Mouse (Mus musculus) thymus, postnatal 10 days (tissue): ENCODE results near the gene Sfmbt1.
"Not testable (repeated sequence)": the region's sequence is repeated elsewhere in the genome, so short reads cannot be mapped to it uniquely, and the experiment has no call there.

Source experiments
- DNase-seq, 2 experiments: peaks; one replicate each; pipeline ENCODE4 v3.0.0; 2021; ENCODE audit warnings: low spot score in 2 of 2

Gene Sfmbt1

GRCm38 (mm10) chr14:30716953-30717285 is 2.3 kb downstream of the Sfmbt1 start:
- DNase-seq = no peak

DNA sequence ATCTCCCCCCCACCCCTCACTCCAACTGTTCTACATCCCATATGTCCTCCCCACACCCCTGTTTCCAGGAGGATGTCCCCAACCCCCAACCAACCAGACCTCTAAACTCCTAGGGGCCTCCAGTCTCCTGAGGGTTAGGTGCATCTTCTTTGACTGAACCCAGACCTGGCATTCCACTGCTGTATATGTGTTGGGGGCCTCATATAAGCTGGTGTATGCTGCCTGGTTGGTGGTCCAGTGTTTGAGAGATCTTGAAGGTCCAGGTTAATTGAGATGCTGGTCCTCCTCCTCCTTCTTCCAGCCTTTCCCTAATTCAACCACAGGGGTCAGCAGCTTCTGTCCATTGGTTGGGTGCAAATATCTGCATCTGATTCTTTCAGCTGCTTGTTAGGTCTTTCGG is 4.0 kb downstream of the Sfmbt1 start:
- DNase-seq = not testable (repeated sequence)

DNA sequence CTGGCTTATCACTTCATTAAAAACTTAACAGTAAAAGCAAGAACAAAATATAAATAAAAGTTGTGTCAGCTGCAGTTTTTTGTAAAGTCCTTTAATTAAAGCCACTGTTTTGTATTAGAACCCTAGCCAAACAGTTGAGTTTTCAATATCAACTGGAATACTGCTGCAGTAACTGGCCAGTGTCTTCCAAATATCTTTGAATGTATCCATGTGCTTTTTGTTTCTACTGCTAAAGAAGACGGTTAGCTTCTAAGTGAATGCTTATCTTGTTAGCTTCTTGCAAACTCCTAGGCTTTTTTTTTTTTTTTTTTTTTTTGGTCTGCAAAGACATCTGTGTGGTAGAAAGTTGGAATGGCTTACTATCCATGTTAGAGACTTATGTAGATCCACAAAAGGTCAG is 4.9 kb downstream of the Sfmbt1 start:
- DNase-seq = no peak

DNA sequence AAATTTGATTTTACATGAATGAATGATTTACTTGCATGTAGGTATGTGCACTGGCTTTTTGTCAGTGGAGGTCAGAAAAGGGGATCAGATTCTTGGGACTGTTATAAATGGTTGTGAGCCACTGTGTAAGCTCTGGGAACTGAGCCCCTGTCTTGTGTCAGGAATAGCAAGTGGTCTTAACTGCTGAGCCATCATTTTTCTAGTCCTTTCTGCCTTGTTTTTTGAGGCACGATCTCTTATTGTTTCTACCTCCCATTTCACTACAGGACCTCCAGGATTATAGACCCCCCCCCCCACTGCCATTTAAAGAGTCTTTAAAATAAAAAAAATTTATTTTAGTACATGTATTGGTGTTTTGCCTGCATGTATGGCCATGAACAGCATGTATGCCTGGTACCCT is 7.2 kb downstream of the Sfmbt1 start:
- DNase-seq = no peak

DNA sequence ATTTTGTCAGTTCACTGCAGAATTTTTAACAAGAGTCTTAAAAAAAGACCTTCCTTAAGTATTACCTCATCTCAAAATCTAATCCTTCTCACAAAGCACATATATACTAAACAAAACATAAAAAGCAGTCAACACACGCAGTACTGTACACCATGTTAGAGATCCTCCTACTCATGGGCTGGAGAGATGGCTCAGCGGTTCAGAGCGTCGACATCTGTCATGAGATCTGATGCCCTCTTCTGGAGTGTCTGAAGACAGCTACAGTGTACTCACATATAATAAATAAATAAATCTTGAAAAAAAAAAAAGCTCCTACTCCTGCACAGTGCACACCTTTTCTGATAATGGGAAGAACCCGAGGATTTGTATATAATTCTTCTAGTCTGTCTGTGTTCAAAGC is 7.8 kb downstream of the Sfmbt1 start:
- DNase-seq = no peak

GRCm38 (mm10) chr14:30731896-30732295 is 17.2 kb downstream of the Sfmbt1 start:
- DNase-seq = no peak

DNA sequence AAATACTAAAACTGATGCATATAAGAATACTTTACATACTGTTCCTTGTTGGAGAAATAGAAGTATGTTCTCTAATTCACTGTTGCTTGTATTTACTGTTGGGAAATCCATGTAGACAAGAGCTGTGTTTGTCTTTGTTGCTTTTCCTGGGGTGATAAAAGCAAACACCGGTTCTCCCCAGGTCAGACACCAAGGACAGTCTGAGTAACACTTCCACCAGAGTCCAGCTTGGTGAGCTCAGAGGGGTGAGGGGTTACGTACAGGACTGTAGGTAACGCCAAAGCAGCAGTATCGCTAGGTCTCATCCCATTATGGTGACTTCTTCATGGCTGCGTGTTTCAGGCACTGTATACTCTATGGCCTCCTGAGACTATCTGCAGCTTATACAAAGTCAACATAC is 20.0 kb downstream of the Sfmbt1 start:
- DNase-seq = no peak

- DNase-seq = no peak
Observed at GRCm38 (mm10) chr14:30735810-30736209, 21.2 kb downstream of the Sfmbt1 start.

DNA sequence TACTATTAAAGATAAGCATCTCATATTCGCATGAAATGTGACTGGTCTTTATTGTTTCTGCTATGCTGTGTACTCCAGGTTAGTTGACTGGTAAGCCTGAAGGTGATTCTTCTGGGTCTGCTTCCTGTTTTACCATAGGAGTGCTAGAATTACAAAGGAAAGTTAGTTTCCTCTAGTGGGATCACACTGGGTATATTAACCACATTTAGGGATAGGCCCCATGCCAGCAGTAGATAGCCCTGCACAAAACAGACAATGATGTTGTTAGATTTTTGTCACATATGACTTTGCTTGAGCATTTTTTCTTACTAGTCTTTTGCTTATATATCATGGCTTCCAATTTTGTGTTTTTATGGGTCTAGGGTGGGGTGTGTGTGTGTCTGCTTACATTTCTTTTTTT is 21.8 kb downstream of the Sfmbt1 start:
- no peak for DNase-seq

GRCm38 (mm10) chr14:30743891-30744290 is 29.2 kb downstream of the Sfmbt1 start:
- no peak for DNase-seq

DNA sequence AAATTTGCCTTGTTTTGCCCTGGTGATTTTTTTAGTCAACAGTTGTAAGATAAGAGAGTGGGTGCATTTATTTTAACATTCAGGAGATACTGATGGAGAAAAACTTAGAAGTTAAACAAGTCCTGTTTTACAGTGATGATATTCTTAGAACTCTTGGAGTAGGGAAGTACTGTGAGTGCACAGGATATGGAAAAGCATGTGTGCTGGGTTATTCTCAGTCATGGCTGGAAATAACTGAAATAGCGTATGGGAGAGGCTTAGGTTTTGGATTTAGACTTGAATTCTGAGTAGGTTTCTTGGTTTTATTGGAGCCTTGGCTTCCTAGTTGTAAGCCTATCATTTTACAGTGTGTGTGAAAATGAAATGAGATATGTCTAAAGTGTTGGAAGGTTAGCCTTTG is 31.5 kb downstream of the Sfmbt1 start:
- no peak for DNase-seq

DNA sequence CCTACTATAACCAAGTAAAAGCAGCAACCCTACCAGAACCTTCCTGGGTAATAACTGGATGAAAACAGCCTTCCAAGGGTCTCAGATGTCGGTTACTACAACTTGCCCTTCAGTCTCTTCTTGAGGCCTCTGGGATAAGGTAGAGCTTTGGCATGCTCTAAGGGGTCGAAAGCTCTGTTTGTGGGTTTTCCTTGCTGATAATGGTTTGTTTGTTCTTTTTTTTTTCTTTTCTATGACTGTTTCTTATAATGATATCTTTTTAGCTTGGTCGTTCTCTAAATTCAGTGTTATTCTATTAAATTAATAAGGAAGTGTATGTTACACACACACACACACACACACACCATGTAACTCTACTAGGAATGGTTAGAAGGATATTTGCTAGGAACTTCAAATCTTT is 42.6 kb downstream of the Sfmbt1 start:
- no peak for DNase-seq

- DNase-seq = peak in 1 of 2 experiments; percentile 7
Observed at GRCm38 (mm10) chr14:30761211-30761610, 46.6 kb downstream of the Sfmbt1 start.

- no peak for DNase-seq
Observed at GRCm38 (mm10) chr14:30762131-30762903, 47.7 kb downstream of the Sfmbt1 start.

DNA sequence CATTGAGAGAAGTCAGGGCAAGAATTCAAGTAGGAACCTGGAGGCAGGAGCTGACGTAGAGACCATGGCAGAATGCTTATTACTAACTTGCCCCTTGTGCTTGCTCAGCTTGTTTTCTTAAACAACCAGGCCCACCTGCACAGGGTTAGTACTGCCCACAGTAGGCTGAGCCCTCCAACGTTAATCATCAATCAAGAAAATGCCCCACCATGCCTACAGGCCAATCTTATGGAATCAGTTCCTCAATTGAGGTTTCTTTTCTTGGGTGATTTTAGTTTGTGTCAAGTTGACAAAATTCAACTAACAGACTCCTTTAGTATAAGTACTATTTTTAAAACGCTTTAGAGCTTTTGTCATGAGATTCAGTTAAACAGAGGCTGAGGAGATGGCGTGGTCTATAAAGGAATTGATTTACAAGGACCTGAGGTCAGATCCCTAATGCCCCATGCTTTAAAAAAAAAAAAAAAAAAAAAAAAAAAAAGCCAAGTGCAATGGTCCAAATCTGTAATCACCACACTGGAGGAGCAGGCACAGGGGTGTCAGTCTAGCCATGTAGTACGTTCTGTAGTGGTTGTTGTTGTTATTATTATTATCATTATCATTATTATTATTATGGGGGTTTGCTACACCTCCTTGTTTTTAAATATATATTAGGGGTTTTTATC is 48.4 kb downstream of the Sfmbt1 start:
- no peak for DNase-seq

GRCm38 (mm10) chr14:30784614-30785013 is 70.0 kb downstream of the Sfmbt1 start:
- DNase-seq = no peak

DNA sequence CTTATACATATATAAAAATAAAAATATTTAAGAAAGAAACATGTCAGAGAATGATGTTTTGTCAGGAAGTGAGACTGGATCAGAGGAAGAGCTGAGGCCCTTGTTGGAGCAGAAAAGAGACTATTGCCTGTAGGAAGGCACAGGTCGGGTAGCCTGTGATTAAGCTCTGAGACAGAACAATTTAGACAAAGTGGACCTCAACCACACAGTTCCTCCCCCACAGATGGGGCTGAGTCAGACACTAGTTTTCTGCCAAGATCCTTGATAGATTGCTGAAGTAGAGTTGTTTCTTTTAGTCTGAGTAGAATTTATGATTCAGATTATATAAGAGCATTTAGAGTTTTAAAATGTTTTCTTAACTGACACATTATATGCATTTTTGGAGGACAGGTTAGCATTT is 74.8 kb downstream of the Sfmbt1 start:
- no peak for DNase-seq

DNA sequence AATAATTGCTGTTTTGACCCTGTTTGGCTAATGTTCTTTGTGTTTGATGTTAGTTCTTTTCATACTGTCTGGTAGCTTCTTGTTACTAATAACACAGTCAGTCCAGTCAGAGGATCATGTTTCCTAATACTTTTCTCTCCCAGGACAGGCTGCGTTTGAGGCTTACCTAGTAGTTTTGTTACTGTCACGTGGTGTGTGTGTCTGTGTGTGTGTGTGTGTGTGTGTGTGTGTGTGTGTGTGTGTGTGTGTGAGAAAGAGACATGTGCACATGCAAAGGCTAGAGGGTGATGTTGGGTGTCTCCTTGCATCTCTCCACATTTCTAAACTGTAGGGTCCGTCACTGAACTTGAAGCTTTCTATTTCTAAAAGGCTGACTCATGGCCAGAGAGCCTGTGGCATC is 78.2 kb downstream of the Sfmbt1 start:
- no peak for DNase-seq

DNA sequence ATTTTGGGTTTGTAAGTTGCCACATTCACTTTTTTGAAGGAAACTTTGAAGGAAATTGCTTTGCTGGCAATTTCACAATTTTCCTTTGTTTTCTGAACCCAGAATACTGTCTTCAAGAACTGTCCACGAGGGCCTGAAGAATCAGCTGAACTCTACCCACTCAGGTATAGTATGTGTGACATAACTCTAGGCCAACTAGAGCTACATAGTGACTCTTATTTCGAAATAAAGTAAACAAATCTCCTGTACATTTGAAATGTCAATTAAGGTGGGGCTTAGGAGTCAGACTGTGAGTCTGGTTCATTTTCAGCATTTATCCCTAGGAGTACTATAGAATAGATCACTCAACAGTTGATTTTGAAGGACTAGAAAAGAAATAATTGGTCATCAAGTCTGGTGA is 87.1 kb downstream of the Sfmbt1 start:
- DNase-seq = no peak

DNA sequence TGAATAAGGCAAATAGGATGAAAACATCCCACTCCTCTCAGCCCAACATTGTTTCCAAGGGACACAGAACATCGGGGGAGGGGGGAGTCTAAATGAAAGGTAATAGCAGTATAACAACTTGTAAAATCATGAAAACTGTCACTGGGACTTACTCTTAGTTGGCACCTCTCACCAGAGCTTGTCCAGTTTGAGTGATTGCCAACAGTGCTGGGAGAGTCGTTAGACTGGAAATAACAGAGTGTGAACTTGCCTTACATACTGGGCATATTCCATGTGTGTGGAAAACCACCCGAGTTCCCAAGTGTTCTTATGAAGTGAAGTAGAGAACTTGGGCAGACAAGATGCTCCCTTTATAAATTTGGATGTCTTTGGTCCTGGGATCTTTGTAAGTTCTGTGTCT is 106.5 kb downstream of the Sfmbt1 start:
- DNase-seq = no peak

DNA sequence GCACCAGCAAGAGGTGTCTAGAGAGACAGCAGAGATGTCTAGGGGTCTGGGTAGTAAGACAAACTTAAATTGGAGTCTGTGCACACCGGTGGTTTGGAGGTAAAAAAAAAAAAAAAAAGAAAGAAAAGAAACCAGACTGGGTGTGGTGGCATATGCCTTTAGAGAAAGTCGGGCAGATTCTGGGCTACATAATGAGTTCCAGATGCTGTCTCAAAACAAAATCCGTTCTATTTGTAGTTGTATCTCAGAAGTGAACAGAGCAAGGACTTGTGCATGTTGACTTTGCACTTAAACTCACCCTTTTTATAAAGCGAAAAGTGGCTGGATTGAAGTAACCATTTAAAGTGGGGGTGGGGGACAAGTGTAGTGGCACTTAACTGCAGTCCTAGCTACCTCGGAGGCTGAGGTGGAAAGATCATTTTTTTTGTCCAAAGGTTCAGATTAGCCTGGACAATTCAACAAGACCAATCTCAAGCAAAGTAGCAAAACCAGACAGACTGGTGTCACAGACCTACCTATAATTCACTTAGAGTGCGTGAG is 109.9 kb downstream of the Sfmbt1 start:
- no peak for DNase-seq

GRCm38 (mm10) chr14:30825021-30825475 is 110.4 kb downstream of the Sfmbt1 start:
- no peak for DNase-seq

DNA sequence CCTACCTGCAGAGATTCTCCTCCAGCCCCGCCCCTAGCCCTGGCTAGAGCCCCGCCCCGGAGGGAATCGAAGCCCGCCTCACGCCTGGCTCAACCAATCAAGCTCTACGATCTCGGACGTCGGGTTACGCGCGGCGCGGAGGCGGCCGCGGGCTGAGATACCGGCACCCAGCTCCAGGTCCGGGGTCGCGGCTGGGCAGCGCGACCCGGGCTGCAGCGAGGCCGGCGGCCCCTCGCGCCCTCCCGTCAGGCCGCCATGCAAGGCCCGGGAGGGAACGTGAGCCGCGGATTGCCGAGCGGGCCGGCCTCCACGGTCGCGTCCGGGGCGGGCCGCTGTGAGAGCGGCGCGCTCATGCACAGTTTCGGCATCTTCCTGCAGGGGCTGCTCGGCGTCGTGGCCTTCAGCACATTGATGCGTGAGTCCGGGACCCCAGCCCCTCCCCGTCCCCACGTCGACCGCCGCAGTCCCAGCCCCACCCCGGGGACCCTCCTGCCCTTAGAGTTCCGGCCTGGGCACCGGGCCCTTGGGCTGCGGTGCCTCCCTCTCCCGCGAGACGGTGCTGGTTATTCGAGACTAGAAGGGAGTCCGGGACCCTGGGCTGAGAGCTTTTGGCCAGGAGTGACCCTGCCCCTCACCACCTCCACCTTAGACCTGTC is 111.0 kb downstream of the Sfmbt1 start, which contains the start of gene Tmem110:
TSS of gene Tmem110 (plus strand) at position 115 of the 656 bp plus-strand sequence.
- peak; percentile 77 to 83 for DNase-seq
